In genomic region chr2:167799629-167800387, GRCm38 (mm10) we compare ENCODE assay signal across 8 mouse cellular contexts.
DNase-seq lines count a peak whose midpoint lies in the region; ATAC-seq and TF ChIP-seq lines count a peak whose summit lies in the region.

No protein-coding gene starts in this region.

- H3K27me3 ChIP-seq in heart, embryonic 10.5 days (ENCODE audit: insufficient read depth, poor library complexity, severe bottlenecking): no peaks in the 10 kb centered on the region
- no peaks in the 10 kb centered on the region for H3K27me3 ChIP-seq in limb, embryonic 13.5 days
- no peaks in the 10 kb centered on the region for H3K27me3 ChIP-seq in cerebellum, adult 2 months (ENCODE audit: control insufficient read depth, insufficient read depth, low read length)

- H3K4me3 ChIP-seq in gastrocnemius, adult 2 months: no peak overlapping the region
- no peak overlapping the region for H3K4me3 ChIP-seq in ES-E14 (ENCODE audit: insufficient read depth in 1 of 2, low read depth in 1 of 2, low read length in 2 of 2, poor library complexity in 1 of 2, severe bottlenecking in 1 of 2)
- no peak overlapping the region for H3K4me3 ChIP-seq in heart, embryonic 10.5 days
- no peak overlapping the region for H3K4me3 ChIP-seq in limb, embryonic 13.5 days
- H3K4me3 ChIP-seq in cerebellum, adult 2 months (replicated peaks; ENCODE audit: insufficient read depth, low read depth, low read length): no peak overlapping the region

- in situ Hi-C loops in ES-E14 (cut with MboI; ENCODE audit: low sequenced_read_pairs in 2 of 2, unreplicated experiment in 2 of 2): no loop called here

- peak; percentile 44; the same call in 1 of the 2 replicates for ATAC-seq in limb, embryonic 13.5 days (ENCODE audit: low FRiP score, low read depth)
- peak; percentile 37 for ATAC-seq in neutrophil, adult 5-6 weeks (ENCODE audit: extremely low read depth, insufficient number of reproducible peaks, low FRiP score, poor library complexity, severe bottlenecking)

- no peak overlapping the region for H3K4me2 ChIP-seq in limb, embryonic 13.5 days (replicated peaks)

- DNase-seq in gastrocnemius, adult 2 months: no peak
- DNase-seq in gastrocnemius, postnatal 36 days: no peak
- no peak for DNase-seq in ES-E14 (ENCODE audit: low read depth, low spot score)
- DNase-seq in heart, embryonic 10.5 days (ENCODE audit: low spot score): no peak
- no peak for DNase-seq in cerebellum, adult 2 months
- DNase-seq in left cerebral cortex, postnatal 25 days (ENCODE audit: low spot score in 2 of 2): no peak

- peak overlapping the region; percentile 35; the same call in 1 of the 2 replicates for H3K27ac ChIP-seq in gastrocnemius, adult 2 months
- H3K27ac ChIP-seq in ES-E14 (ENCODE audit: insufficient read depth, low read depth, low read length, poor library complexity, severe bottlenecking): no peak overlapping the region
- H3K27ac ChIP-seq in heart, embryonic 10.5 days: peak overlapping the region; percentile 90
- no peak overlapping the region for H3K27ac ChIP-seq in limb, embryonic 13.5 days
- no peak overlapping the region for H3K27ac ChIP-seq in cerebellum, adult 2 months (ENCODE audit: insufficient read depth, low read length)

- H3K9ac ChIP-seq in ES-E14 (ENCODE audit: insufficient read depth, low read depth, low read length, poor library complexity, severe bottlenecking): no peak overlapping the region
- H3K9ac ChIP-seq in limb, embryonic 13.5 days: no peak overlapping the region

- TF ChIP-seq POLR2A in cerebellum, adult 2 months (IDR thresholded peaks at IDR 0.05; ENCODE audit: borderline replicate concordance, insufficient read depth, low read length): no peak

- intact Hi-C loops in gastrocnemius, adult 2 months (cut with DNase I): no loop called here
- intact Hi-C loops in gastrocnemius, postnatal 36 days (cut with DNase I): no loop called here
- intact Hi-C loops in left cerebral cortex, postnatal 25 days (cut with DNase I): no loop called here

- H3K36me3 ChIP-seq in ES-E14 (ENCODE audit: control insufficient read depth, insufficient read depth, low read length, poor library complexity, severe bottlenecking): no peaks in the 10 kb centered on the region
- H3K36me3 ChIP-seq in heart, embryonic 10.5 days: no peaks in the 10 kb centered on the region
- H3K36me3 ChIP-seq in limb, embryonic 13.5 days: no peaks in the 10 kb centered on the region

- 89% methylated on average over 5 of the region's 5 CpGs for WGBS in heart, embryonic 10.5 days
- 94% methylated on average over 5 of the region's 5 CpGs for WGBS in limb, embryonic 13.5 days
- 91% methylated on average over 5 of the region's 5 CpGs for WGBS in cerebellum, adult 2 months

- no peaks in the 10 kb centered on the region for H3K4me1 ChIP-seq in ES-E14 (ENCODE audit: control insufficient read depth in 2 of 2, insufficient read depth in 2 of 2, low read length in 2 of 2, poor library complexity in 1 of 2)
- H3K4me1 ChIP-seq in heart, embryonic 10.5 days: peaks cover 49% of the 10 kb centered on the region
- peaks cover 15% of the 10 kb centered on the region for H3K4me1 ChIP-seq in limb, embryonic 13.5 days
- no peaks in the 10 kb centered on the region for H3K4me1 ChIP-seq in cerebellum, adult 2 months (ENCODE audit: control insufficient read depth, insufficient read depth, low read length)

- no peak for TF ChIP-seq CTCF in gastrocnemius, adult 2 months (IDR thresholded peaks at IDR 0.05)
- no peak for TF ChIP-seq CTCF in cerebellum, adult 2 months (IDR thresholded peaks at IDR 0.05; ENCODE audit: borderline replicate concordance, insufficient read depth, low read depth, low read length)

- no peaks in the 10 kb centered on the region for H3K9me3 ChIP-seq in ES-E14 (ENCODE audit: control insufficient read depth, insufficient read depth, low read depth, low read length)
- H3K9me3 ChIP-seq in heart, embryonic 10.5 days: no peaks in the 10 kb centered on the region
- H3K9me3 ChIP-seq in limb, embryonic 13.5 days: no peaks in the 10 kb centered on the region

TF ChIP-seq in ES-E14, 5 proteins besides CTCF, POLR2A, EP300 and RAD21:
- TF ChIP-seq HCFC1 (IDR thresholded peaks at IDR 0.05; ENCODE audit: borderline replicate concordance, insufficient read depth, low read length): peak; percentile 88
- TF ChIP-seq MAFK (IDR thresholded peaks at IDR 0.05; ENCODE audit: insufficient read depth, low read depth, low read length): no peak

Comparison
In these comparisons a context has a peak if more than half of its experiments do, and no peak if none do; other contexts are left out.
1. H3K27ac ChIP-seq: peak in gastrocnemius, adult 2 months (single experiment) and heart, embryonic 10.5 days (single experiment); none in ES-E14 (single experiment), limb, embryonic 13.5 days (single experiment) and cerebellum, adult 2 months (single experiment).